Mouse (Mus musculus): ENCODE data around the gene Oca2. TPM values are rescaled to one million over a fixed set of nuclear protein-coding genes. Genes with fewer than 3 reads are reported as not detected.

Gene Oca2
- under 1 TPM; 0.13 to 0.51 (median 0.29) TPM for total RNA-seq (2022)

GRCm38 (mm10) chr7:56239543-56239942 is at the start of gene Oca2:
Oca2 (plus strand) TSS chr7:56239760.
- DNase-seq (ENCODE audit: low spot score in 2 of 2), result no peak

- no peak for DNase-seq (ENCODE audit: low spot score in 2 of 2)
These were observed 48.5 kb upstream of the Oca2 start for GRCm38 (mm10) chr7:56191041-56191440.

- no peak for DNase-seq (ENCODE audit: low spot score in 2 of 2)
These were observed 47.9 kb upstream of the Oca2 start for GRCm38 (mm10) chr7:56191661-56192060.

- no peak for DNase-seq (ENCODE audit: low spot score in 2 of 2)
These were observed 37.9 kb upstream of the Oca2 start for GRCm38 (mm10) chr7:56201483-56202218.

- no peak for DNase-seq (ENCODE audit: low spot score in 2 of 2)
These were observed 36.7 kb upstream of the Oca2 start for GRCm38 (mm10) chr7:56202843-56203242.

GRCm38 (mm10) chr7:56203286-56203685 is 36.3 kb upstream of the Oca2 start:
- no peak for DNase-seq (ENCODE audit: low spot score in 2 of 2)

GRCm38 (mm10) chr7:56204877-56205276 is 34.7 kb upstream of the Oca2 start:
- no peak for DNase-seq (ENCODE audit: low spot score in 2 of 2)

GRCm38 (mm10) chr7:56220811-56221210 is 18.7 kb upstream of the Oca2 start:
- no peak for DNase-seq (ENCODE audit: low spot score in 2 of 2)

GRCm38 (mm10) chr7:56235794-56236423 is 3.7 kb upstream of the Oca2 start:
- DNase-seq (ENCODE audit: low spot score in 2 of 2), result no peak

- DNase-seq (ENCODE audit: low spot score in 2 of 2), result no peak
These were observed 2.9 kb upstream of the Oca2 start for GRCm38 (mm10) chr7:56236617-56237016.

- no peak for DNase-seq (ENCODE audit: low spot score in 2 of 2)
These were observed 15.0 kb downstream of the Oca2 start for GRCm38 (mm10) chr7:56254568-56254967.

GRCm38 (mm10) chr7:56257875-56258441 is 18.4 kb downstream of the Oca2 start:
- DNase-seq (ENCODE audit: low spot score in 2 of 2), result no peak

GRCm38 (mm10) chr7:56277506-56277905 is 37.9 kb downstream of the Oca2 start:
- no peak for DNase-seq (ENCODE audit: low spot score in 2 of 2)

GRCm38 (mm10) chr7:56291468-56292115 is 52.0 kb downstream of the Oca2 start:
- peak; percentile 32 to 42 for DNase-seq (ENCODE audit: low spot score in 2 of 2)

- DNase-seq (ENCODE audit: low spot score in 2 of 2), result no peak
These were observed 64.8 kb downstream of the Oca2 start for GRCm38 (mm10) chr7:56304408-56304807.

GRCm38 (mm10) chr7:56314358-56314757 is 74.8 kb downstream of the Oca2 start:
- DNase-seq (ENCODE audit: low spot score in 2 of 2), result no peak

GRCm38 (mm10) chr7:56315630-56316529 is 76.3 kb downstream of the Oca2 start:
- peak in 1 of 2 experiments; percentile 4 for DNase-seq (ENCODE audit: low spot score in 2 of 2)

GRCm38 (mm10) chr7:56327738-56328137 is 88.2 kb downstream of the Oca2 start:
- no peak for DNase-seq (ENCODE audit: low spot score in 2 of 2)

- DNase-seq (ENCODE audit: low spot score in 2 of 2), result no peak
These were observed 109.0 kb downstream of the Oca2 start for GRCm38 (mm10) chr7:56348528-56348927.

- DNase-seq (ENCODE audit: low spot score in 2 of 2), result peak in 1 of 2 experiments; percentile 41
These were observed 117.2 kb downstream of the Oca2 start for GRCm38 (mm10) chr7:56356658-56357342.
